Mouse (Mus musculus): ENCODE measurements around the gene Vasp.

- TF ChIP-seq CTCF (IDR thresholded peaks at IDR 0.05; ENCODE audit: extremely low read depth, insufficient read depth, insufficient read length, insufficient replicate concordance) (no peak), POLR2A (IDR thresholded peaks at IDR 0.05; ENCODE audit: low read depth, low read length) (no peak)
Observed at GRCm38 (mm10) chr7:19213385-19213784, 58.2 kb downstream of the Vasp start.
